Mouse (Mus musculus): ENCODE measurements around the gene Naif1. TPM values are rescaled to one million over a fixed set of nuclear protein-coding genes. Genes with fewer than 3 reads are reported as not detected.
A peak's percentile ranks its signal among the peaks of the same experiment; 100 is the strongest.
"Not testable (repeated sequence)": the region's sequence is repeated elsewhere in the genome, so short reads cannot be mapped to it uniquely, and the experiment has no call there.

Naif1 gene
- total and polyA plus RNA-seq, 2 experiments from 2014 or later: 3.9 to 4.5 TPM

GRCm38 (mm10) chr2:32455101-32455500 lies 4.8 kb downstream of the Naif1 start:
- Histone ChIP-seq H3K9me3 (ENCODE audit: low read length) (no peaks in the 10 kb centered on the region), H3K9ac (no peak overlapping the region), H3K4me2 (ENCODE audit: low read depth) (no peak overlapping the region), H3K27ac (ENCODE audit: low read depth, low read length) (no peak overlapping the region), H3K36me3 (ENCODE audit: insufficient read depth) (0 out of 2 replicates have a peak, but pooled peaks cover 2% of the 10 kb centered on the region), H3K4me3 (ENCODE audit: low read depth, low read length) (no peak overlapping the region), H3K4me1 (ENCODE audit: insufficient read depth) (peaks cover 8% of the 10 kb centered on the region), H3K27me3 (ENCODE audit: insufficient read depth, low read length) (no peaks in the 10 kb centered on the region)
- 92% methylated on average over 8 of the region's 8 CpGs for WGBS
- TF ChIP-seq CTCF (IDR thresholded peaks at IDR 0.05; ENCODE audit: low read depth): no peak
- no peak for ATAC-seq
- DNase-seq: no peak

DNA sequence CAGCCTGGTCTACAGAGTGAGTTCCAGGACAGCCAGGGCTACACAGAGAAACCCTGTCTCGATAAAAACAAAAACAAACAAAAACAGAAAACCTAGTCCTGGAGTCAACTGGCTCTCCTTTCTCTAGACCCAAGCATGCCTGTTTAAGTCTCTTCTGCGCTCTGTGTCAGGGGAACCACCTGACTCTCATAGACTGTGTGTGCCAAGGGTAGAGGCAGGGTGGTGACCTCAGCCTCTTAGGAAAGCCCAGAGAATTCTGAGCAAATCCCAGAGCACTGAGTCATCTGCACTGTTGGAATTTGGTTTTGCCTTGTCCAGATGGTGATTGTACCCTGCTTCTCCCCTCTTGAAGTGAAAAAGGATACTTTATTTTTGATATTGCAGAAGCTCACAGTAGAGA lies 8.0 kb downstream of the Naif1 start:
- Histone ChIP-seq H3K27ac (ENCODE audit: low read depth, low read length) (no peak overlapping the region), H3K9ac (no peak overlapping the region), H3K4me3 (ENCODE audit: low read depth, low read length) (no peak overlapping the region), H3K27me3 (ENCODE audit: insufficient read depth, low read length) (no peaks in the 10 kb centered on the region), H3K9me3 (ENCODE audit: low read length) (no peaks in the 10 kb centered on the region), H3K4me1 (ENCODE audit: insufficient read depth) (no peaks in the 10 kb centered on the region), H3K4me2 (ENCODE audit: low read depth) (no peak overlapping the region), H3K36me3 (ENCODE audit: insufficient read depth) (0 out of 2 replicates have a peak, but pooled peaks cover 2% of the 10 kb centered on the region)
- ATAC-seq: no peak
- no peak for DNase-seq
- no peak for TF ChIP-seq CTCF (IDR thresholded peaks at IDR 0.05; ENCODE audit: low read depth)
- 84% methylated on average over 2 of the region's 2 CpGs for WGBS

GRCm38 (mm10) chr2:32459657-32460056 lies 9.4 kb downstream of the Naif1 start:
- Histone ChIP-seq H3K4me1 (ENCODE audit: insufficient read depth) (no peaks in the 10 kb centered on the region), H3K9me3 (ENCODE audit: low read length) (no peaks in the 10 kb centered on the region), H3K27ac (ENCODE audit: low read depth, low read length) (no peak overlapping the region), H3K36me3 (ENCODE audit: insufficient read depth) (0 out of 2 replicates have a peak, but pooled peaks cover 2% of the 10 kb centered on the region), H3K27me3 (ENCODE audit: insufficient read depth, low read length) (no peaks in the 10 kb centered on the region), H3K4me2 (ENCODE audit: low read depth) (no peak overlapping the region), H3K9ac (no peak overlapping the region), H3K4me3 (ENCODE audit: low read depth, low read length) (no peak overlapping the region)
- 92% methylated on average over 2 of the region's 2 CpGs for WGBS
- ATAC-seq: no peak
- no peak for TF ChIP-seq CTCF (IDR thresholded peaks at IDR 0.05; ENCODE audit: low read depth)
- DNase-seq: no peak

- H3K4me2 ChIP-seq (ENCODE audit: low read depth): no peak overlapping the region
- no peaks in the 10 kb centered on the region for H3K4me1 ChIP-seq (ENCODE audit: insufficient read depth)
- no peak overlapping the region for H3K9ac ChIP-seq
- no peaks in the 10 kb centered on the region for H3K27me3 ChIP-seq (ENCODE audit: insufficient read depth, low read length)
- no peak overlapping the region for H3K4me3 ChIP-seq (ENCODE audit: low read depth, low read length)
- H3K36me3 ChIP-seq (ENCODE audit: insufficient read depth): no peaks in the 10 kb centered on the region
- no peak for ATAC-seq
- H3K27ac ChIP-seq (ENCODE audit: low read depth, low read length): no peak overlapping the region
- H3K9me3 ChIP-seq (ENCODE audit: low read length): no peaks in the 10 kb centered on the region
- TF ChIP-seq CTCF (IDR thresholded peaks at IDR 0.05; ENCODE audit: low read depth): no peak
- 69% methylated on average over 2 of the region's 2 CpGs for WGBS
- DNase-seq: no peak
Observed at GRCm38 (mm10) chr2:32463773-32464172, 13.5 kb downstream of the Naif1 start.

- DNase-seq: no peak
- 64% methylated on average over 6 of the region's 6 CpGs for WGBS
- H3K27ac ChIP-seq (ENCODE audit: low read depth, low read length): no peak overlapping the region
- H3K4me1 ChIP-seq (ENCODE audit: insufficient read depth): no peaks in the 10 kb centered on the region
- H3K9ac ChIP-seq: no peak overlapping the region
- H3K4me3 ChIP-seq (ENCODE audit: low read depth, low read length): no peak overlapping the region
- H3K9me3 ChIP-seq (ENCODE audit: low read length): no peaks in the 10 kb centered on the region
- no peak for TF ChIP-seq CTCF (IDR thresholded peaks at IDR 0.05; ENCODE audit: low read depth)
- H3K36me3 ChIP-seq (ENCODE audit: insufficient read depth): no peaks in the 10 kb centered on the region
- no peaks in the 10 kb centered on the region for H3K27me3 ChIP-seq (ENCODE audit: insufficient read depth, low read length)
- ATAC-seq: no peak
- no peak overlapping the region for H3K4me2 ChIP-seq (ENCODE audit: low read depth)
Observed at GRCm38 (mm10) chr2:32464212-32464891, 14.1 kb downstream of the Naif1 start.

DNA sequence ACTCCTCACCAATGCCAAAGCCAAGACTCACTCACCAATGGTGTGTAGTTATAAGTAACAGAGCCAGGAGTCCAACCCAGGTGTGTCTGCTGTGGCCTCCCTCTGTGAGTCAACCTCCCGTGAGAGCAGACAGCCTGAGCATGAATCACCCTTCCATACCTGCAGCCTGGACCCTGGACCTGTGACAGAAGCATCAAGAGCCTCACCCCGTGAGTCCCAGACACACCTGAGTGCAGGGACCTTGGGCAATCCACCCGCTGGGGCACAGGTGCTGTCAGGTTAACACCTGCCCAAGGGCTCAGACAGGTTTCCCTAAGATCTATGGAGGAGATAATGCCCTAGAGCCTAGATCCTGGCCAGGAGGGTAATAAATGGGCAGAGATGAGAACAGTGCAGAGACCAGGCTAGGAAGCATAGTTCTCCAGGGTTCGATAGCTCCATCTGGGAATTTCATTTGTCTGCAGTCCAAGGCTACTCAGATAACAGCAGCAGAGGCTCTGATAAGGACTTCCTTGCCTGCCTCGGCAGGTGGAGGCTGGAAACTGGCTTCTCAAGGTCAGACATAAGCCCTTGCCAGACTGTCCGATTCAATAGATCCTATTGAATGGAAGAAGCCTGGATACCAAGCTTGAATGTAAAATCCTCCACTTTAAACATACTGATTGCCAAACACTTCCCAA lies 20.9 kb downstream of the Naif1 start:
- 82% methylated on average over 6 of the region's 6 CpGs for WGBS
- no peak for DNase-seq

DNA sequence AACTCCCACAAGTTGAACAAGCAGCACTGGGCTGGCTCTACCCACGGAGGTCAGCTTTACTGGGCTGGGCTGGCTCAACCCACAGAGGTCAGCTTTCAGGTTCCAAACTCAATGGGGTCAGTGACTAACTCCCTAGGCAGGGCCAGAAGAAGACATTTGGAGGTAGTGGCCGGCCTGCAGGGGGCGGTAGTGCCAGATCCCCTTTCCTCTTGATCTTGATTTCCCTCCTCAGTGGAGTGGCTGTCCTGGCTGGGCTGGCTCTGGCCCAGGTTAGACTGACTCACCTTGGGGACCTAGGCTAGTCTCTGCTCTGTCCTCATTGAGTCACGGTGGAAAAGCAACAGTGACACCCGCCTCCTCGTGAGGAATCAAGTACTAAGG lies 21.4 kb downstream of the Naif1 start:
- Histone ChIP-seq H3K9me3 (ENCODE audit: low read length) (no peaks in the 10 kb centered on the region), H3K27me3 (ENCODE audit: insufficient read depth, low read length) (no peaks in the 10 kb centered on the region), H3K4me1 (ENCODE audit: insufficient read depth) (no peaks in the 10 kb centered on the region), H3K9ac (no peak overlapping the region), H3K36me3 (ENCODE audit: insufficient read depth) (no peaks in the 10 kb centered on the region), H3K4me3 (ENCODE audit: low read depth, low read length) (no peak overlapping the region), H3K27ac (ENCODE audit: low read depth, low read length) (no peak overlapping the region), H3K4me2 (ENCODE audit: low read depth) (no peak overlapping the region)
- ATAC-seq: no peak
- WGBS: 83% methylated on average over 6 of the region's 6 CpGs
- TF ChIP-seq CTCF (IDR thresholded peaks at IDR 0.05; ENCODE audit: low read depth): 0 out of 2 replicates have a peak, but pooled peaks have one; percentile 19
- no peak for DNase-seq

More for the DNA sequence above, 20.9 kb downstream of the Naif1 start:
- Histone ChIP-seq H3K4me3 (ENCODE audit: low read depth, low read length) (no peak overlapping the region), H3K4me1 (ENCODE audit: insufficient read depth) (no peaks in the 10 kb centered on the region), H3K4me2 (ENCODE audit: low read depth) (no peak overlapping the region), H3K27ac (ENCODE audit: low read depth, low read length) (no peak overlapping the region), H3K9me3 (ENCODE audit: low read length) (no peaks in the 10 kb centered on the region), H3K36me3 (ENCODE audit: insufficient read depth) (no peaks in the 10 kb centered on the region), H3K9ac (no peak overlapping the region), H3K27me3 (ENCODE audit: insufficient read depth, low read length) (no peaks in the 10 kb centered on the region)
- ATAC-seq: no peak
- TF ChIP-seq CTCF (IDR thresholded peaks at IDR 0.05; ENCODE audit: low read depth): no peak

GRCm38 (mm10) chr2:32475361-32475760 lies 25.1 kb downstream of the Naif1 start:
- DNase-seq; H3K27me3 ChIP-seq (ENCODE audit: insufficient read depth, low read length); H3K4me3 ChIP-seq (ENCODE audit: low read depth, low read length); H3K27ac ChIP-seq (ENCODE audit: low read depth, low read length); H3K4me2 ChIP-seq (ENCODE audit: low read depth); H3K36me3 ChIP-seq (ENCODE audit: insufficient read depth); H3K9ac ChIP-seq; H3K4me1 ChIP-seq (ENCODE audit: insufficient read depth); ATAC-seq; H3K9me3 ChIP-seq (ENCODE audit: low read length): not testable (repeated sequence)
- 100% methylated on average over 3 of the region's 9 CpGs for WGBS

Measured in forebrain, postnatal 0 days (tissue).